Mouse (Mus musculus) spleen, adult 2 months (tissue): ENCODE measurements around the gene Cntn2.

Experiments used
- CTCF ChIP-seq: fragments of 200-500 bp; IDR thresholded peaks from 2 replicates; pipeline ENCODE4 v1.5.1; 2011; ENCODE audit warnings: mild to moderate bottlenecking, inconsistent platforms; ENCODE audit not compliant: insufficient read depth, insufficient read length, insufficient replicate concordance; ENCODE audit errors: extremely low read depth
- POLR2A ChIP-seq: fragments of 200-500 bp; IDR thresholded peaks from 2 replicates; pipeline ENCODE4 v1.6.1; 2011; ENCODE audit warnings: low read depth, low read length, inconsistent platforms

DNA sequence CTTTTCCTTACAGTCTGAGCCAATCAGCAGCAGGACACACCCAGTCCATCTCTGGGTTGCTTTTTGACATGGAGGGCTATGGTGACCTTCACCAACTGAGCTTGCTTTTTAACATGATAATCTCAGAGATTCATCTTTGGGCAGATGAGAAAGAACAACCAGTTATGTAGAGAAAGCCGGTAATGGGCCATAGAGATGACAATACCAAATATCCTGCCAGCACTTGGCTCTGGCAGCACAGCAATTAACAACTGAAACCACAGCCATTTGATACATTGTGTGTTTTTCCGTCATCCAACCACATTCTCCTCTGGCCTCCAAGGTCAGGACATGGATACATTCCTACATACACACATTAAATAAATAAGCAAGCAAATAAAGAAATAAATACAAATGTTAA, 72.0 kb downstream of the Cntn2 start:
- TF ChIP-seq POLR2A (no peak), CTCF (no peak)
